ENCODE assay signal across 9 mouse cellular contexts in the genomic region with DNA sequence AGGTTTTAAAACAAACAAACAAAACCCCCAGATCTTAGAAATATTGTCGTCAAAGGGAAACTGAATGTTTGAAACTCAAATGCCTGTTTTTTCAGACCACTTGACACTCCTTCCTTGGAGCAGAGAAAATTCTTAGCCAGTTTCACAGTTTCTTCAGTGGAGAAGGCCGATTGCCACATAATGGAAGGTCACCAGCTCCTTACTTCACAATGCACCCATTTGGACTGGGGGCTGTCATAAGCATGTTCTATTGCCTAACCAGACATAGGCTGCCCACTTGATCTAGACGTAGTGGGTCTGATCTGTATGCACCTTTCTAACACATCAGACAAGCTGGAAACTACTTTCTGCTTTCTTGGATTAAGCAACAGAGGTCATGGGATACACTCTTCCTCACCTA. TPM values are rescaled to one million over a fixed set of nuclear protein-coding genes. Genes with fewer than 3 reads are reported as not detected.
DNase-seq lines count a peak whose midpoint lies in the region; ATAC-seq and TF ChIP-seq lines count a peak whose summit lies in the region.
"Had no signal": no experiment of that assay in that cellular context is flagged by ENCODE, and none has a peak within 500 bp of the region (broad histone marks: within the 10 kb centered on the region; RNA-seq: fewer than 3 reads in every experiment).

No protein-coding gene starts in this region.

- WGBS in lung, postnatal 0 days = 32% methylated on average over 3 of the region's 3 CpGs

- H3K9me3 ChIP-seq in lung, postnatal 0 days (ENCODE audit: low read length) = no peaks in the 10 kb centered on the region

- no peaks in the 10 kb centered on the region for H3K27me3 ChIP-seq in testis, adult 2 months (ENCODE audit: control insufficient read depth, insufficient read depth, low read length)
- no peaks in the 10 kb centered on the region for H3K27me3 ChIP-seq in lung, postnatal 0 days (replicated peaks; ENCODE audit: insufficient read depth, low read length)

- peaks cover 4% of the 10 kb centered on the region for H3K4me1 ChIP-seq in testis, adult 2 months (ENCODE audit: control insufficient read depth, insufficient read depth, low read length)
- H3K4me1 ChIP-seq in lung, postnatal 0 days (ENCODE audit: insufficient read depth, low read depth, low read length) = peaks cover 2% of the 10 kb centered on the region; the same call in 1 of the 2 replicates

- H3K36me3 ChIP-seq in testis, adult 2 months (ENCODE audit: control insufficient read depth, insufficient read depth, low read length) = no peaks in the 10 kb centered on the region
- no peaks in the 10 kb centered on the region for H3K36me3 ChIP-seq in lung, postnatal 0 days (ENCODE audit: insufficient read depth, low read length)

- ATAC-seq in lung, postnatal 0 days = peak; percentile 56

- H3K4me3 ChIP-seq in testis, adult 2 months (ENCODE audit: control insufficient read depth, low read depth, low read length) = peak overlapping the region; percentile 87; the same call in 1 of the 2 replicates
- no peak overlapping the region for H3K4me3 ChIP-seq in lung, postnatal 0 days (ENCODE audit: low read depth, low read length)

- peak overlapping the region; percentile 76 for H3K4me2 ChIP-seq in lung, postnatal 0 days (replicated peaks; ENCODE audit: low read depth, low read length)

- TF ChIP-seq EP300 in lung, postnatal 0 days (IDR thresholded peaks at IDR 0.05) = peak; percentile 78

- no peak for TF ChIP-seq POLR2A in testis, adult 2 months (IDR thresholded peaks at IDR 0.05; ENCODE audit: control insufficient read depth, low read depth, low read length)

- H3K9ac ChIP-seq in lung, postnatal 0 days (replicated peaks; ENCODE audit: low read depth) = no peak overlapping the region

- peak; percentile 49 for DNase-seq in adrenal gland, adult 2 months
- no peak for DNase-seq in adrenal gland, adult 18-20 months (ENCODE audit: low spot score in 2 of 2)
- no peak for DNase-seq in testis, postnatal 10 days (ENCODE audit: low spot score)
- peak; percentile 95 for DNase-seq in lung, postnatal 0 days (ENCODE audit: low spot score)
- DNase-seq in ovary, postnatal 36 days (ENCODE audit: low spot score) = no peak
- no peak for DNase-seq in layer of hippocampus, postnatal 14 days (ENCODE audit: low spot score in 2 of 2)
- DNase-seq in right cerebral cortex, postnatal 36 days (ENCODE audit: low spot score in 2 of 2) = no peak

- peak overlapping the region; percentile 77; the same call in 1 of the 2 replicates for H3K27ac ChIP-seq in testis, adult 2 months (ENCODE audit: control insufficient read depth, insufficient read depth, low read depth, low read length)
- H3K27ac ChIP-seq in lung, postnatal 0 days (ENCODE audit: low read length) = peak overlapping the region; percentile 88
- H3K27ac ChIP-seq: macrophage had no signal

- TF ChIP-seq CTCF in testis, adult 2 months (IDR thresholded peaks at IDR 0.05; ENCODE audit: control insufficient read depth, insufficient read depth, insufficient replicate concordance, low read depth, low read length) = no peak
- TF ChIP-seq CTCF in lung, postnatal 0 days (IDR thresholded peaks at IDR 0.05) = no peak

RNA-seq across cellular contexts. Expression of a gene that starts 0.6 kb away (rescaled TPM):
- 100 to 1,000 TPM; 321 to 425 TPM for total RNA-seq in adrenal gland, adult 2 months (2021)
- 254 and 337 TPM in 2 replicates for polyA plus RNA-seq in adrenal gland, adult 2 months (2012; rRNA removed)
- total RNA-seq in adrenal gland, adult 18-20 months (2021) = 100 to 1,000 TPM; 358 to 802 TPM
- 81.1 and 82.5 TPM in 2 replicates for polyA plus RNA-seq in testis, adult 2 months (2012; rRNA removed)
- polyA plus RNA-seq in lung, postnatal 0 days (2015; fragmentation: Nextera tagmentation; extraction: Ambion mirVana) = 120 and 125 TPM in 2 replicates
- 10 to 100 TPM; 43.3 to 45.8 TPM for total RNA-seq in layer of hippocampus, postnatal 14 days (2021)

RNA-seq across cellular contexts. Expression of a gene that starts 45.1 kb away (rescaled TPM):
- 1 to 10 TPM; 2.1 to 2.4 TPM for total RNA-seq in adrenal gland, adult 2 months (2021)
- not detected in 2 replicates for polyA plus RNA-seq in adrenal gland, adult 2 months (2012; rRNA removed)
- total RNA-seq in adrenal gland, adult 18-20 months (2021) = 1 to 10 TPM; 2.2 to 9.2 TPM
- 12.5 and 17.1 TPM in 2 replicates for polyA plus RNA-seq in testis, adult 2 months (2012; rRNA removed)
- not detected in 2 replicates for polyA plus RNA-seq in lung, postnatal 0 days (2015; fragmentation: Nextera tagmentation; extraction: Ambion mirVana)
- total RNA-seq in layer of hippocampus, postnatal 14 days (2021) = under 1 TPM; 0.48 to 0.93 TPM
- polyA plus RNA-seq: macrophage had no signal

Comparison
In these comparisons a context has a peak if more than half of its experiments do, and no peak if none do; other contexts are left out.
1. DNase-seq: peak in adrenal gland, adult 2 months (single experiment) and lung, postnatal 0 days (single experiment); none in adrenal gland, adult 18-20 months (0 of 2), testis, postnatal 10 days (single experiment), ovary, postnatal 36 days (single experiment), layer of hippocampus, postnatal 14 days (0 of 2) and right cerebral cortex, postnatal 36 days (0 of 2).
2. RNA of a gene that starts 0.6 kb away (total RNA-seq): 358 to 802 TPM in adrenal gland, adult 18-20 months and 321 to 425 TPM in adrenal gland, adult 2 months; 43.3 to 45.8 TPM in layer of hippocampus, postnatal 14 days; every median in the first group is over 4 times any median in the second.